Mouse (Mus musculus) neural tube, embryonic 13.5 days (tissue): ENCODE measurements around the gene Rpl41. TPM values are rescaled to one million over a fixed set of nuclear protein-coding genes. Genes with fewer than 3 reads are reported as not detected.
"Not testable (repeated sequence)": the region's sequence is repeated elsewhere in the genome, so short reads cannot be mapped to it uniquely, and the experiment has no call there.

Experiments used
- ATAC-seq: fragments of 200-750 bp; cut with Nextera tagmentation; 2 replicates; pipeline ENCODE4 v1.8.0; 2017; ENCODE audit warnings: low read depth, mild to moderate bottlenecking, moderate TSS enrichment, moderate library complexity
- H3K27ac ChIP-seq: fragments of 300-500 bp; sonication (generic); replicated peaks from 2 replicates; pipeline ENCODE4 v1.5.1; 2015; ENCODE audit warnings: moderate library complexity, mild to moderate bottlenecking, inconsistent platforms
- H3K27me3 ChIP-seq: fragments of 300-500 bp; sonication (generic); 2 replicates; pipeline ENCODE4 v1.6.1; 2015; ENCODE audit warnings: mild to moderate bottlenecking, inconsistent platforms
- H3K36me3 ChIP-seq: fragments of 300-500 bp; sonication (generic); 2 replicates; pipeline ENCODE4 v1.6.1; 2015; ENCODE audit warnings: mild to moderate bottlenecking, inconsistent platforms
- H3K4me1 ChIP-seq: fragments of 300-500 bp; sonication (generic); replicated peaks from 2 replicates; pipeline ENCODE4 v1.6.1; 2015; ENCODE audit warnings: inconsistent platforms
- H3K4me2 ChIP-seq: fragments of 300-500 bp; sonication (generic); 2 replicates; pipeline ENCODE4 v1.6.1; 2015; ENCODE audit warnings: inconsistent platforms, mild to moderate bottlenecking, moderate library complexity
- H3K4me3 ChIP-seq: fragments of 300-500 bp; sonication (generic); 2 replicates; pipeline ENCODE4 v1.5.1; 2015; ENCODE audit warnings: mild to moderate bottlenecking, inconsistent platforms
- H3K9ac ChIP-seq: fragments of 300-500 bp; sonication (generic); 2 replicates; pipeline ENCODE4 v1.6.1; 2015; ENCODE audit warnings: moderate library complexity, mild to moderate bottlenecking, inconsistent platforms
- H3K9me3 ChIP-seq: fragments of 300-500 bp; sonication (generic); 2 replicates; pipeline ENCODE4 v1.6.1; 2016; ENCODE audit warnings: inconsistent platforms
- WGBS: fragments of 180-500 bp; shearing (Covaris S2); methylation state at CpG from one replicate; pipeline ENCODE4 v1.1.7; 2015; 5-methylcytosine and 5-hydroxymethylcytosine counted together
- polyA plus RNA-seq: library from polyadenylated mRNA; unstranded; fragments of >200 nt; fragmentation: Nextera tagmentation; extraction: Ambion mirVana; gene quantifications from 2 replicates; pipeline ENCODE4 v1.2.1, GENCODE M21; 2015

Rpl41 gene
- polyA plus RNA-seq, 1 experiment from 2014 or later, result 2,730 TPM

DNA sequence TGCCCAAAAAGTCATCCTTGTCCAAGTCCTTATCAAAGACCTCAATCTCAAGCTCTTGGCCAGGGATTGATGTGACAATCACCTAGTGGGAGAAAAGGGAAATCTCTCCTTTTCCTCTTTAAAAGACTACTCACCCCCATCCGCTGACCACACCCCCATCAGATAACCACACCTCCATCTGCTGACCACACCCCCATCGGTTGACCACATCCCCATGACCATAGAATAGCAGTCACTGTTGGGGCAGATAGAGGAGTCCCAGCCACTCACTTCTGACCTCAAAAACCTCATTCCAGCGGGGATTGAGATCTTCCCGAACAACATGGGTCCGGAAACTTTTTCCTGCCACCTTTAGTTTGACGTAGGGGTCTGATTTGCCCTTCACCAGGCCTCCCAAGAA is 32.4 kb downstream of the Rpl41 start:
- no peak for ATAC-seq
- H3K36me3 ChIP-seq, result peaks cover 67% of the 10 kb centered on the region
- no peak overlapping the region for H3K27ac ChIP-seq
- H3K4me3 ChIP-seq, result no peak overlapping the region
- H3K4me1 ChIP-seq, result no peaks in the 10 kb centered on the region
- no peak overlapping the region for H3K9ac ChIP-seq
- H3K27me3 ChIP-seq, result peaks cover 29% of the 10 kb centered on the region
- H3K4me2 ChIP-seq, result no peak overlapping the region
- 18% methylated on average over 6 of the region's 6 CpGs for WGBS
- H3K9me3 ChIP-seq, result no peaks in the 10 kb centered on the region

- H3K36me3 ChIP-seq, result peaks cover 71% of the 10 kb centered on the region
These were observed 33.1 kb downstream of the Rpl41 start for GRCm38 (mm10) chr10:128516029-128516428.

DNA sequence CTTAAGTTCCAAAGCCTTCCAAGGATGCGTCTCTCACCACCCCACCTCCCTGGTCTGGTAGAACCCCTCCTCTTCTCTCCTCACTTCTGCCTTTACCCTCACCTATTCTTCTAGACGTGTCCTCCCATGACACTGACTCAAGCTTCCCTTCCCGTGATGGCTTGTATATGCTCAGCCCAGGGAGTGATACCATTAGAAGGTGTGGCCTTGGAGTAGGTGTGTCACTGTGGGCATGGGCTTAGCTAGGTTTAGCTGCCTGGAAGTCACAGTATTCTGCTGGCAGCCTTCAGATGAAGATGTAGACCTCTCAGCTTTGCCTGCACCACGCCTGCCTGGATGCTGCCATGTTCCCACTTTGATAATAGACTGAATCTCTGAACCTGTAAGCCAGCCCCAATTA is 34.1 kb downstream of the Rpl41 start:
- 86% methylated on average over 4 of the region's 4 CpGs for WGBS
- H3K9me3 ChIP-seq, result no peaks in the 10 kb centered on the region
- no peak overlapping the region for H3K4me2 ChIP-seq
- no peaks in the 10 kb centered on the region for H3K4me1 ChIP-seq
- H3K36me3 ChIP-seq, result peaks cover 69% of the 10 kb centered on the region
- peaks cover 29% of the 10 kb centered on the region for H3K27me3 ChIP-seq
- no peak for ATAC-seq
- H3K4me3 ChIP-seq, result no peak overlapping the region
- no peak overlapping the region for H3K9ac ChIP-seq
- no peak overlapping the region for H3K27ac ChIP-seq

More at GRCm38 (mm10) chr10:128516029-128516428, 33.1 kb downstream of the Rpl41 start:
- H3K27me3 ChIP-seq, result peaks cover 29% of the 10 kb centered on the region
- H3K4me3 ChIP-seq, result no peak overlapping the region
- no peaks in the 10 kb centered on the region for H3K9me3 ChIP-seq
- WGBS, result 23% methylated on average over 20 of the region's 20 CpGs
- no peak for ATAC-seq
- no peak overlapping the region for H3K4me2 ChIP-seq
- no peak overlapping the region for H3K9ac ChIP-seq
- H3K27ac ChIP-seq, result no peak overlapping the region
- H3K4me1 ChIP-seq, result no peaks in the 10 kb centered on the region

GRCm38 (mm10) chr10:128511761-128512160 is 37.3 kb downstream of the Rpl41 start:
- no peak overlapping the region for H3K4me2 ChIP-seq
- 91% methylated on average over 12 of the region's 12 CpGs for WGBS
- H3K27me3 ChIP-seq, result peaks cover 14% of the 10 kb centered on the region
- H3K9me3 ChIP-seq, result no peaks in the 10 kb centered on the region
- no peak overlapping the region for H3K27ac ChIP-seq
- peaks cover 53% of the 10 kb centered on the region for H3K36me3 ChIP-seq
- H3K4me1 ChIP-seq, result no peaks in the 10 kb centered on the region
- H3K4me3 ChIP-seq, result no peak overlapping the region
- ATAC-seq, result no peak
- H3K9ac ChIP-seq, result no peak overlapping the region

DNA sequence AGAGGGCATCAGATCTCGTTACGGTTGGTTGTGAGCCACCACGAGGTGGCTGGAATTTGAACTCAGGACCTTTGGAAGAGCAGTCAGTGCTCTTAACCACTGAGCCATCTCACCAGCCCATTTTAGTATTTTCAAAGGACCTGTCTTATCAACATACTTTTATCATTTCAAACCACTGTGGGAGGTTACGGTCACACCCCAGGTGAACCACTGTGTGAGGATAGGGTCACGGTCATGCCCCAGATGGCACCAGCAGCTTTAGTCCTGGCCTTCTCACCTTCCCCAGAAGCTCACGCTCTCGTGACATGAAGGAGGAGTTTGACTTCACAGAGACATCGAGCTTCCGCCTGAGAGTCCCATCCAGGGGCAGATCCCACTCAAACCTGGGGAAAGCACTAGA is 37.9 kb downstream of the Rpl41 start:
- 92% methylated on average over 9 of the region's 9 CpGs for WGBS
- Histone ChIP-seq H3K27me3 (peaks cover 9% of the 10 kb centered on the region), H3K4me3 (no peak overlapping the region), H3K9me3 (no peaks in the 10 kb centered on the region), H3K9ac (no peak overlapping the region), H3K4me2 (no peak overlapping the region), H3K36me3 (peaks cover 47% of the 10 kb centered on the region), H3K4me1 (no peaks in the 10 kb centered on the region), H3K27ac (no peak overlapping the region)
- ATAC-seq, result no peak

- ATAC-seq, result no peak
- WGBS, result 90% methylated on average over 11 of the region's 11 CpGs
- no peak overlapping the region for H3K4me2 ChIP-seq
- no peaks in the 10 kb centered on the region for H3K4me1 ChIP-seq
- H3K4me3 ChIP-seq, result no peak overlapping the region
- H3K9me3 ChIP-seq, result no peaks in the 10 kb centered on the region
- peaks cover 42% of the 10 kb centered on the region for H3K36me3 ChIP-seq
- no peak overlapping the region for H3K27ac ChIP-seq
- H3K27me3 ChIP-seq, result no peaks in the 10 kb centered on the region
- H3K9ac ChIP-seq, result no peak overlapping the region
These were observed 38.8 kb downstream of the Rpl41 start for GRCm38 (mm10) chr10:128510301-128510700.

- no peak for ATAC-seq
These were observed 39.3 kb downstream of the Rpl41 start for GRCm38 (mm10) chr10:128509831-128510230.

GRCm38 (mm10) chr10:128509203-128509602 is 39.9 kb downstream of the Rpl41 start:
- 87% methylated on average over 9 of the region's 9 CpGs for WGBS
- Histone ChIP-seq H3K9me3 (no peaks in the 10 kb centered on the region), H3K4me2 (no peak overlapping the region), H3K27ac (no peak overlapping the region), H3K9ac (no peak overlapping the region), H3K4me1 (no peaks in the 10 kb centered on the region), H3K4me3 (no peak overlapping the region), H3K27me3 (no peaks in the 10 kb centered on the region), H3K36me3 (peaks cover 37% of the 10 kb centered on the region)
- ATAC-seq, result no peak

More at GRCm38 (mm10) chr10:128509831-128510230, 39.3 kb downstream of the Rpl41 start:
- WGBS, result 81% methylated on average over 4 of the region's 4 CpGs
- no peak overlapping the region for H3K4me2 ChIP-seq
- H3K9ac ChIP-seq, result no peak overlapping the region
- no peak overlapping the region for H3K4me3 ChIP-seq
- H3K36me3 ChIP-seq, result peaks cover 38% of the 10 kb centered on the region
- H3K9me3 ChIP-seq, result no peaks in the 10 kb centered on the region
- H3K27me3 ChIP-seq, result no peaks in the 10 kb centered on the region
- no peak overlapping the region for H3K27ac ChIP-seq
- no peaks in the 10 kb centered on the region for H3K4me1 ChIP-seq

DNA sequence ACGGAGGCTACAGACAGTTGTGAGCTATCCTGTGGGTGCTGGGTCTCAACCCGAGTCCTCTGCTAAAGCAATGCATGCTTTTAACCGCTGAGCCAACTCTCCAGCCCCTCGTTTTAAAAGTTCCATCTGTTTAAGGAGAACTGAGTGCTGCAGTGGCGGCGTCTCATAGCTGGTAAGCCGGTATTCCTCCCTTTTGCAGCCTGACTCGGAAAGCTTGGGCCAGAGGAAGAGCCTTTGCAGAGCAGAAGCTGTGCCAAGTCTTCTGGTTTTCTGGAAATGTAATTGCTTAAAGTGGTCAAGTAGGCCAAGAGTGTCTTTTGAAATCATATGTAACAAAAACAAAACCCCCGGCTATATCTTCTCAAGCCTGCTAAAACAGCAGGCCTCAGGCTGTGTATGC is 40.8 kb downstream of the Rpl41 start:
- Histone ChIP-seq H3K4me3 (no peak overlapping the region), H3K4me2 (no peak overlapping the region), H3K36me3 (peaks cover 31% of the 10 kb centered on the region), H3K9ac (no peak overlapping the region), H3K27ac (no peak overlapping the region), H3K4me1 (no peaks in the 10 kb centered on the region), H3K9me3 (no peaks in the 10 kb centered on the region), H3K27me3 (no peaks in the 10 kb centered on the region)
- ATAC-seq, result no peak
- 81% methylated on average over 9 of the region's 9 CpGs for WGBS

- no peak for ATAC-seq
- 94% methylated on average over 14 of the region's 14 CpGs for WGBS
- H3K36me3 ChIP-seq, result peaks cover 15% of the 10 kb centered on the region
These were observed 43.1 kb downstream of the Rpl41 start for GRCm38 (mm10) chr10:128505974-128506373.

DNA sequence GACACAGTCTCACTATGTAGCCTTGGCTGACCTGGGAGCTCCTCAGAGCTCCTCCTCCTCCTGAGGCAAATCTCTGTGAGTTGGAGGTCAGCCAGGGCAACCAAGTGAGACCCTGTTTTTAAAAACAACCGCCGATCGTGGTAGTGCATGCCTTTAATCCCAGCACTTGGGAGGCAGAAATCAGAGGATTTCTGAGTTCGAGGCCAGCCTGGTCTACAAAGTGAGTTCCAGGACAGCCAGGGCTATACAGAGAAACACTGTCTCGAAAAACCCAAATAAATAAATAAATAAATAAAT is 43.8 kb downstream of the Rpl41 start:
- not testable (repeated sequence) for H3K27ac ChIP-seq, H3K4me2 ChIP-seq, ATAC-seq, H3K4me1 ChIP-seq, H3K4me3 ChIP-seq, H3K27me3 ChIP-seq, H3K9ac ChIP-seq, H3K9me3 ChIP-seq
- 90% methylated on average over 5 of the region's 5 CpGs for WGBS
- H3K36me3 ChIP-seq, result peaks cover 11% of the 10 kb centered on the region

More at GRCm38 (mm10) chr10:128505974-128506373, 43.1 kb downstream of the Rpl41 start:
- Histone ChIP-seq H3K4me3 (no peak overlapping the region), H3K4me1 (no peaks in the 10 kb centered on the region), H3K9me3 (no peaks in the 10 kb centered on the region), H3K9ac (no peak overlapping the region), H3K27ac (no peak overlapping the region), H3K4me2 (no peak overlapping the region), H3K27me3 (no peaks in the 10 kb centered on the region)

DNA sequence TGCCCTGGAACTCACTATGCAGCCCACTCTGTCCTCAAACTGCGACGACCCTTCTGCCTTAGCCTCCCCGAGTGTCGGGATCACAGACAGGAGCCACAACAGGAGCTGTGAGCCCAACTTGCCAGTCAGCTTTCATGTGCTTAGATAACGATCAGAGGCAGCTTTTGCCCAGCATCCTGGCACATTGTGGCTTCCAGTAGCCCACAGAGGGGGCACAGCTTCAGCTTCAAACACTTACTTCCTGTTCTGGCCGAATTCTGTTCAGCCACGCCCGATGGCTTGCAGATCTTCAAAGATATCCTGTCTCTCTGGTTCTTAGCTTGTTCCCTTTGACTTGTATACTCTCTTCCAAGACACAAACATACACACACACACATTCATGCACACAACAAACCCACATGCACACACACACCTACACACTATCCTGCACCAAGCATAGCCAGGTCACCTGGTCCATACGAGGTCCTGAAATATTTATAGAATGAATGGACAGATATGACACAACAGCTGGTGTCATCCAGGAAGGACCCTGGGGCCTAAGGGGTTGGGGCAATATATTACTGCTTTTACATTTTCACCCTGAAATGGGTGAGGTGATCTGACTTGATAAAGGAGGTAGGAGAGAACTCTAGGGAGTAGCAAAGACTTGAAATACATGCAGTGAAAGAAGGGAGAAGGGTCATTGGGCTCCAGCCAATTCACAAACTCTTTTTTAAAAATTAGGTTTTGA is 44.3 kb downstream of the Rpl41 start:
- Histone ChIP-seq H3K4me2 (no peak overlapping the region), H3K9ac (0 out of 2 replicates have a peak overlapping the region, but pooled peaks have one; percentile 23), H3K27ac (no peak overlapping the region), H3K36me3 (peaks cover 6% of the 10 kb centered on the region), H3K27me3 (no peaks in the 10 kb centered on the region), H3K4me1 (no peaks in the 10 kb centered on the region), H3K9me3 (no peaks in the 10 kb centered on the region), H3K4me3 (no peak overlapping the region)
- 78% methylated on average over 9 of the region's 9 CpGs for WGBS
- no peak for ATAC-seq

DNA sequence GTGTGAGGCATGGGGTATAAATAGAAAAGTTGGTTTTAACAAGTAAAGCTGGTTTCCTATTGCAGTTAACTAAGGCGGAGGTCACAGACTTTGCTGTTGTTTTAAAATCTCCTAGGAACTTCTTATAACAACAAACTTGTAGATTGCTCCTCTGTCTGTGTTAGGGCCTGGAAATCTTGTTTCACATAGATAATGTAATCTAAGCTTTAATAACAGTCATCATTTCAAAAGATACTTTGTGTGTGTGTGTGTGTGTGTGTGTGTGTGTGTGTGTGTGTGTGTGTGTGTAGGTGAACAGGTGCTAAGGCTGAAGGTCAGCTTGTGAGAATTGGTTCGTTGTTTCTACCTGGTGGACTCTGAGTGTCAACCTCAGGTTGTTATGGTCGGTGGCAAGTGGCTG is 45.1 kb downstream of the Rpl41 start:
- H3K27me3 ChIP-seq, result no peaks in the 10 kb centered on the region
- H3K36me3 ChIP-seq, result peaks cover 3% of the 10 kb centered on the region
- WGBS, result 89% methylated on average over 3 of the region's 3 CpGs
- ATAC-seq, result no peak
- no peak overlapping the region for H3K27ac ChIP-seq
- H3K4me2 ChIP-seq, result no peak overlapping the region
- no peak overlapping the region for H3K4me3 ChIP-seq
- no peak overlapping the region for H3K9ac ChIP-seq
- no peaks in the 10 kb centered on the region for H3K9me3 ChIP-seq
- H3K4me1 ChIP-seq, result peaks cover 7% of the 10 kb centered on the region; the same call in 1 of the 2 replicates
